Mouse (Mus musculus): ENCODE measurements around the gene Gm37240.

DNA sequence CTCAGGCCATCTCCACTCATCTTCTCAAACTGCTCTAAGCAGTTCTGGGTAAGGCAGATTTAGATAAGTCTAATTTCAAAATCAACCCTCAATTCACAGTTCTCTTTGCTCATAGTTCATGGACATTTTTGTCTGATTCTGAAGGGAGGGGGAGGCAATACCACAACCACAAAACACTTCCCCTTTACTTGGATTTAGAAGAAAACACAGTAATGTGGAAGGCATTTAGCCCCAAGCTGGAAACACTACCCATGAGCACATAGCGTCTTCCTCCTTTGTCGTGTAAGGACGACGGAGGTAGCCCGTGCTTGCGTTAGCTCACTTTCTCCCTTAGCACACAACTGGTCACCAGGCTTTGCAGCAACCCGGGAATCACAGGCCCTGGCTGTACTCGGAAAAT is 1383.0 kb downstream of the Gm37240 start:
- TF ChIP-seq CTCF (IDR thresholded peaks at IDR 0.05; ENCODE audit: low read depth, low read length) (no peak), POLR2A (IDR thresholded peaks at IDR 0.05; ENCODE audit: borderline replicate concordance, low read depth, low read length) (no peak)

Measured in bone marrow macrophage, adult 2 months (primary cell).